Mouse (Mus musculus) kidney, postnatal 10 days (tissue): ENCODE results near the gene Dtnb.

Experiments used
- DNase-seq: peaks from one replicate; pipeline ENCODE4 v3.0.0; 2021; ENCODE audit warnings: mixed read lengths

Dtnb gene

GRCm38 (mm10) chr12:3573410-3573809 is 1.2 kb downstream of the Dtnb start:
- DNase-seq: peak; percentile 14

DNA sequence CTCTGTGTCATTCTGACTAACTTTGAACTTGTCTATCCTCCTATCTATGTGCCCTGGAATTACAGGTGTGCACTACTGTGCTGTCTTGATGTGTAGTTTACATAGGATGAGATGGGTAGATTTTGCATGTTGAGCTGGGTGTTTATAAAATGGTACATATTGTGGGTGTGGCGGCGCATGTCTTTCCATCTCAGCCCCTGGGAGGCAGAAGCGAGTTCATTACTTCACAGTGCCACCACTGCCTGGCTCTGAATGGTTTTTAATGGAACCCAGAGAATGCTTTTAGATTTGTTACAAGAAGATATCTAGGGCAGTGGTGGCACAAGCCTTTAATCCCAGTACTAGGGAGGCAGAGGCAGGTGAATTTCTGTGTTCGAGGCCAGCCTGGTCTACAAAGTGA is 2.5 kb downstream of the Dtnb start:
- DNase-seq: no peak

- no peak for DNase-seq
These were observed 7.9 kb downstream of the Dtnb start for GRCm38 (mm10) chr12:3579958-3580530.

DNA sequence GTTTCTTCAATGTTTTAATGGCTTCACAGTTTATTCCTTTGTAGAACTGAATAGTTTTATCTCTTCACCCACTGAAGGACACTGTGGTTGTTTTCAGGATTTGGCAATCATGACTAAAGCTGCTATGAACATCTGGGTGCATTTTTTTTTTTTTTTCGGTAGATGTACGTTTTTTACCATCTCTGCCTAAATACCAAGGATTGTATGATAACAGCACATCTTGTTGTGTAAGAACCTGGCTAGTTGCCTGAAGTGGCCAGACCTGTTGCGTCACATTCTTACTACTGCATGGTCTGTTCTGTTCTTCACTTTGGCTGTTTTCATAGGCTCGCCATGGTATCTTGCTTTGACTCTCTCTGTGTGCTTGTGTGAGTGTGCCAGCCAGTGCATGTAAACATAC is 10.4 kb downstream of the Dtnb start:
- DNase-seq: no peak

DNA sequence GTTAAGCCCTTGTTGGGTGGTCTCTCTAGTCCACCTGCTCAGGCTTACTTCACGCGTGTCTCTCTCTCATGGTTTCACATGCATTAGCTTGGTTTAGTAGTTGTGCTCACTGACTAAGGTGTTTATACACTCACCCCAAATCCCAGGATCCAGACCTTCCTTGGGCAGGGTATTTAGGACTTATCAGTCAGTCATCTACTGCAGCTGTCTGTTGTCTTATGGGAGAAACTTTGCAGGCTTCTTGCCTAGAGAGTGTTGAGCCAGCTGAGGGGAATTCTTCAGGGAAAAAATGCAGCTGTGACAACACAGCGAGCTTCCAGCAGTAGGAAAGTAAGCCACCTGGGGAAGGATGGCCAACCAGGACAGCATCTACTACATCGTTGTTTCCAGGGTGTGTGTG is 13.3 kb downstream of the Dtnb start:
- no peak for DNase-seq

- no peak for DNase-seq
These were observed 14.8 kb downstream of the Dtnb start for GRCm38 (mm10) chr12:3587010-3587409.

GRCm38 (mm10) chr12:3590039-3590438 is 17.9 kb downstream of the Dtnb start:
- DNase-seq: no peak

GRCm38 (mm10) chr12:3591595-3591994 is 19.4 kb downstream of the Dtnb start:
- no peak for DNase-seq

GRCm38 (mm10) chr12:3602786-3603185 is 30.6 kb downstream of the Dtnb start:
- no peak for DNase-seq

DNA sequence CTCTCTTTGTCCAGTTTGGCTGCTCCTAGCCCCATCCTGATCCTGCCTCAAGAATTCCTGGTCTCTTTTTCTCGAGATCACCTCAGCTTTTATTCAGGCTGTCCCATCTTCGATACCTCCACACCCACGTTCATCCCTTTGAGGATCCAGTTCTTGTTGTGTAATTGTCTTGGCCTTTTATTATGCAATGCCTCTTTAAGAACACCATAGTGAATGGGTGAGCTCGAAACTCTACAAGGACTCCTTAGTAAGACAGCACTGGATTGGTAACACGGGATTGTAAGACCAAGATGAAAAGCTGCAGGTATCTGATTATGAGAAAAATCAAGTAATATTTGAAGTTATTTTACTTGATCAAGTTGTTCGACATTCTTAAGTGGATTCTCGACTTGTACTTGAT is 34.0 kb downstream of the Dtnb start:
- no peak for DNase-seq

DNA sequence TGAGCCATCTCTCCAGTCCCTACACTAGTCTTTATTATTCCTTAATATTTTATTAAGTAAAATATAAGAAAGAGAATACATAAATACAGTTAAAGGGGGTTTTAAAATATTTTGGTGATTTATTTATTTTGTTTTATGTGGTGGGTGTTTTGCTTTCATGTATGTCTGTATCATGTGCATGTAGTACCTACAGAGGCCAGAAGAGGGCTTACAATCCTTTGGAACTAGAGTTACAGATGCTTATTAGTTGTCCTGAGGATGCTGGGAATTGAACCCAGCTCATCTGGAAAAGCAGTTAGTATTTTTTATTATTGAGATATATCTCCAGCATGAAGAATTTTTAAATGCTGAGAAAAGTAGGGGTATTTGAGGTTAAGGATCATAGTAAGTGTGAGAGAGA is 37.6 kb downstream of the Dtnb start:
- DNase-seq: no peak

DNA sequence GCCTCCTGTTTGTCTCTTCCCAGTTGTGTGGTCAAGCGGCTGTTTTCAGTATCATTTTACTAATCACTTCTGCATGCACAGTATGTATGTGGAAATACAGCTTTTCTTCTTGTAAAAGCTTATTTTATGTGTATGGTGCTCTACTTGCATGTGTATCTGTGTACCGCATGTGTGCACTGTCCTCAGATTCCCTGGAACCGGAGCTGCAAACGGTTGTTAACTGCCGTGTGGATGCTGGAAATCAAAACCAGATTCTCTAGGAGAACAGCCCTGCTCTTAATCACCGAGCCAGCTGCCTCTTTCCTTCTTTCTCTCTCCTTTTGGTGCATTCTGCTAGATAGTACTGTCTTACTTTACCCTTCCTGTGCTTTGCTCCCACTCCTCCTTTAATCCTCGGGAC is 39.7 kb downstream of the Dtnb start:
- no peak for DNase-seq

GRCm38 (mm10) chr12:3615041-3615440 is 42.9 kb downstream of the Dtnb start:
- no peak for DNase-seq

GRCm38 (mm10) chr12:3618144-3619020 is 46.2 kb downstream of the Dtnb start:
- DNase-seq: no peak

GRCm38 (mm10) chr12:3619021-3619367 is 46.8 kb downstream of the Dtnb start:
- DNase-seq: no peak

- DNase-seq: peak; percentile 31
These were observed 54.7 kb downstream of the Dtnb start for GRCm38 (mm10) chr12:3626880-3627279.

DNA sequence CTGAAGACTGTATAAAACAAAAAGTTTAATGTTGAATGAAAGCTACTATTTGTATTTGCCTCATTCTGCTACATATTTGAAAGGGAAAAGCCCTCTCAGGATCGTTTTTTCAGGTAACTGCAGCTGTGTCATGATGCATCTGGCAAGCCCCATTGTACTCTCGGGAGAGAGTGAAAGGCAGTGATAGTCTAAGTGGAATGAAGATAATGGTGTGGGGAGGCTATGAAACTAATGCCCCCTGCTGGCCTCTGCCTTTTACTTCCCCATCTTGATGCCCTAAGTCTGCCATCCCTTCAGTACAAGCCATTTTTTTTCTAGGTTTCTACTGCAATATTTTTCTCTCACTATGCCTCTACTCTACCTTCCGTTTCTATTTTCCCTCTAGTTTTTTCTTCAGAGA is 69.8 kb downstream of the Dtnb start:
- DNase-seq: peak; percentile 32

- DNase-seq: no peak
These were observed 84.6 kb downstream of the Dtnb start for GRCm38 (mm10) chr12:3656799-3657198.

DNA sequence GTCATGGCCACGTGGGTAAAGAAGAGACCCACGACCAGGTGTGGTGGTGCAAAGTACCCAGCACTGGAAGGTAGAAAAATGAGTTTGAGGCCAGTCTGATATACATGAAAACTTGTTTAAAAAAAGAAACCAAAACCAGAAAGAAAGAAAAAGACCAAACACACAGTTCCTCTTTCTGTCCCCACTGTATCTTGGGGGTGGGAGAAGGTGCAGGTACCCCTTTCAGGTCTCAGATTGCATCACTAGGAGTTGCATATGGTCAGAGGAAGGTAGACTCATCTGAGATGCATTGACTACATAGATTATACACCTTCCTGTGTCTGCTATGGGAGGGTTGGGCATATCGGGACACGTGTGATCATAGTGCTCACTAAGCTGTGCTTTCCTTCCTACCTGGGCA is 85.1 kb downstream of the Dtnb start:
- DNase-seq: no peak

- no peak for DNase-seq
These were observed 85.6 kb downstream of the Dtnb start for GRCm38 (mm10) chr12:3657786-3658185.

DNA sequence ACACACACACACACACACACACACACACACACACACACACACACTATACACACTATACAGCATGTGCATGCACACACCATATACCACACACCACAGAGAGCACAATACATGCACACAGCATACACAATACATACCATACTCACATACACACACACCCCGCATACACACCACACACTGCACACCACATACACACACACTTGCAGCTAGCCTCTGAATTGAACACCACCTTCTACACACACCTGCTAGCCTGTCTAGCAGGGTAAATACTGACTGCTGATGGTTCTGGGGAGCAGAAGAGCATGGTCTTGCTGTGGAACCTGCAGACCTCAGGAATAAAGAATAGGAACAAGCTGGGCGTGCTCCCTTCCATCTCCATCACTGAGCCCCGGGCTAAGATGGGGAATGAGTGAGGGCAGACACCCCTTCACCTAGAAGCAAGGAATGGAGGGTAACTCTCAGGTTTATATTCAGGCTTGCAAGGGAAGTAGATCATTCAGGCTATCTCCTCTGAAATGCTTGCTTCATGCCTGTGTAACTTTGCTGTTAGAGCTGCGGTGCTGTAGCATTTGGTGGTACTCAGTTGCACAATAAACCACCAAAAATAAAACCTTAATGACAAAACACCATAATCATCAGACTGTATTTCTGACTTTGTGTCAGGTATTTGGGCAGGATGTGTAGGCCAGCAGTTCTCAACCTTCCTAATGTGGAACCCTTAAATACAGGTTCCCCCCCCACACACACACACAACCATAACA is 87.6 kb downstream of the Dtnb start:
- no peak for DNase-seq

DNA sequence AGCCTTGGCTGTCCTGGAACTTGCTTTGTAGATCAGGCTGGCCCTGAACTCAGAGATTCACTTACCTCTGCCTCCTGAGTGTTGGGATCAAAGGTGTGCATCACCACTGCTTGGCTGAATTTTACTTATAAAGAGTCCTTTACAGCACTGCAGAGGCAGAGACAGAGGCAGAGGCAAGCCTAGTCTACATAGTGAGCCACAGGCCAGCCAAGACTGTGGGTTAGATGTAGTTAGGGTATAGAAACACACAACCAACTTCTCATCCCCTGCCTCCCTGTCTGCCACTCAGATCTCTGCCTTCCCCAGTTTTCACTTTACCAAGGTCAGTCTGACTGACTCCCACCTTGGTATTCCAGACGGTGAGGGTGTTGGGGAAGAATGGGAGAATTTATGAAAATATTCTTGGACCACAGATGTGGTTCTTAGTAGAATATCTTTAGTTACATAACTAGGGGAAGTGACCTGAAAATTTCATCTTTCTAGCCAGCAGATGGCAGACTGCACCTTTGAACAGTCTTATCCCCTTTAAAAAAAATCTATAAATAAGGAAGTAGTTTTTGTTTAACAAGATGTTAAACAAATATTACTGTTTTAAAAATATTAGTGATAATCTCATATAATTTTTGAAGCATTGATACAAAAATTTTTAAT is 88.9 kb downstream of the Dtnb start:
- DNase-seq: peak; percentile 53

DNA sequence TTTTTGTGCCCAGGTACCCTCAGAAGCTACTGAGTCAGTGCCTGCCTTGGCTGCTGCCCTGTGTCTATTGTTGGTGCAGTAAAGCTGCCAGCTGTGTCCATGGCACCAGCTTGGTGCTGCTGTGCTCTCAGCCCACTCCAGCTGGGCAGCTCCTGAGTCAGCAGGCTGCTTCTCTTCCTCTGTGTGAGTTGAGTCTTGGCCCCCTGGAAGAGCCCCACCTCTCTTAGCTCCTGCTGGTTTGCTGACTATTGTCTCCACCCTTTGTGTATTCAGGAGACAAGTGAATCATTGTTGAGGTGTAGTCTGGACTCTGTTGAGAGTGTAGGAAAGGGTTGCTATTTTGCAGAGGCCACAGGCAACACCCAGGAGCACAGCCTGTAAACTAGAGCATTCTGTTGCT is 90.5 kb downstream of the Dtnb start:
- DNase-seq: peak; percentile 21
